Mouse (Mus musculus) heart, embryonic 14.5 days (tissue): ENCODE measurements around the gene Cbx8. TPM values are rescaled to one million over a fixed set of nuclear protein-coding genes. Genes with fewer than 3 reads are reported as not detected.
A peak's percentile ranks its signal among the peaks of the same experiment; 100 is the strongest.

Experiments used
- ATAC-seq: fragments of 200-750 bp; cut with Nextera tagmentation; 2 replicates; pipeline ENCODE4 v1.8.0; 2017; ENCODE audit warnings: low read depth, moderate TSS enrichment; ENCODE audit not compliant: insufficient number of reproducible peaks, insufficient read depth, low FRiP score
- H3K27ac ChIP-seq, 2 experiments: fragments of 200-500 bp in 1 of 2; fragments of 300-500 bp in 1 of 2; sonication (generic) in 1 of 2; replicated peaks in 1 of 2; 2 replicates each; pipeline ENCODE4 v1.5.1; 2012 to 2014; ENCODE audit warnings: low read depth in 2 of 2, low read length in 2 of 2, control low read depth in 1 of 2, mild to moderate bottlenecking in 1 of 2, mixed read lengths in 1 of 2; ENCODE audit not compliant: control insufficient read depth in 1 of 2, insufficient read depth in 1 of 2
- H3K27me3 ChIP-seq: fragments of 300-500 bp; sonication (generic); 2 replicates; pipeline ENCODE4 v1.6.1; 2014; ENCODE audit warnings: mild to moderate bottlenecking, low read length, control low read depth; ENCODE audit not compliant: control insufficient read depth, insufficient read depth
- H3K36me3 ChIP-seq: fragments of 300-500 bp; sonication (generic); 2 replicates; pipeline ENCODE4 v1.6.1; 2014; ENCODE audit warnings: mild to moderate bottlenecking, control low read depth, low read length, mixed read lengths; ENCODE audit not compliant: control insufficient read depth, insufficient read depth
- H3K4me1 ChIP-seq, 2 experiments: fragments of 200-500 bp in 1 of 2; fragments of 300-500 bp in 1 of 2; sonication (generic) in 1 of 2; 2 replicates each; pipeline ENCODE4 v1.6.1; 2012 to 2014; ENCODE audit warnings: low read length in 2 of 2, control low read depth in 1 of 2, mixed read lengths in 1 of 2; ENCODE audit not compliant: control insufficient read depth in 2 of 2, insufficient read depth in 2 of 2
- H3K4me2 ChIP-seq: fragments of 300-500 bp; sonication (generic); 2 replicates; pipeline ENCODE4 v1.6.1; 2014; ENCODE audit warnings: mild to moderate bottlenecking, low read length
- H3K4me3 ChIP-seq, 2 experiments: fragments of 200-500 bp in 1 of 2; fragments of 300-500 bp in 1 of 2; sonication (generic) in 1 of 2; 2 replicates each; pipeline ENCODE4 v1.5.1; 2012 to 2014; ENCODE audit warnings: low read length in 2 of 2, mild to moderate bottlenecking in 2 of 2, control low read depth in 1 of 2, low read depth in 1 of 2, moderate library complexity in 1 of 2; ENCODE audit not compliant: control insufficient read depth in 1 of 2, insufficient read depth in 1 of 2
- H3K9ac ChIP-seq: fragments of 300-500 bp; sonication (generic); 2 replicates; pipeline ENCODE4 v1.6.1; 2014; ENCODE audit warnings: mild to moderate bottlenecking, low read length
- H3K9me3 ChIP-seq: fragments of 300-500 bp; sonication (generic); 2 replicates; pipeline ENCODE4 v1.6.1; 2016; ENCODE audit warnings: low read length, control low read depth; ENCODE audit not compliant: control insufficient read depth
- WGBS: fragments of 180-500 bp; shearing (Covaris S2); extraction: QIAGEN DNeasy Blood & Tissue Kit; methylation state at CpG from one replicate; pipeline ENCODE4 v1.1.7; 2014; 5-methylcytosine and 5-hydroxymethylcytosine counted together
- polyA plus RNA-seq: library from polyadenylated mRNA; unstranded; fragments of >200 nt; fragmentation: Nextera tagmentation; extraction: Ambion mirVana; gene quantifications from 2 replicates; pipeline ENCODE4 v1.2.1, GENCODE M21; 2014

Cbx8 gene
- polyA plus RNA-seq, 1 experiment from 2014 or later = 9.3 TPM

- no peak overlapping the region for H3K27ac ChIP-seq
- no peak overlapping the region for H3K4me2 ChIP-seq
- H3K4me3 ChIP-seq = no peak overlapping the region
- H3K36me3 ChIP-seq = peaks cover 37% of the 10 kb centered on the region
- H3K9ac ChIP-seq = no peak overlapping the region
- H3K9me3 ChIP-seq = no peaks in the 10 kb centered on the region
- peaks cover 36 to 59% of the 10 kb centered on the region in 2 experiments for H3K4me1 ChIP-seq
- ATAC-seq = no peak
- 44% methylated on average over 21 of the region's 21 CpGs for WGBS
- H3K27me3 ChIP-seq = peaks cover under 1% of the 10 kb centered on the region; the same call in 1 of the 2 replicates
Observed at GRCm38 (mm10) chr11:119081839-119082637, 41.3 kb upstream of the Cbx8 start.

GRCm38 (mm10) chr11:119081148-119081838 is 40.5 kb upstream of the Cbx8 start:
- Histone ChIP-seq H3K4me1 (peaks cover 36 to 52% of the 10 kb centered on the region in 2 experiments), H3K9me3 (no peaks in the 10 kb centered on the region), H3K27ac (no peak overlapping the region), H3K36me3 (peaks cover 37% of the 10 kb centered on the region), H3K27me3 (no peaks in the 10 kb centered on the region), H3K9ac (no peak overlapping the region), H3K4me3 (no peak overlapping the region), H3K4me2 (no peak overlapping the region)
- WGBS = 65% methylated on average over 47 of the region's 47 CpGs
- ATAC-seq = no peak

GRCm38 (mm10) chr11:119080461-119081147 is 39.8 kb upstream of the Cbx8 start:
- no peak for ATAC-seq
- H3K36me3 ChIP-seq = peaks cover 37% of the 10 kb centered on the region
- H3K27ac ChIP-seq = no peak overlapping the region
- 56% methylated on average over 33 of the region's 33 CpGs for WGBS
- H3K4me1 ChIP-seq = peaks cover 36 to 52% of the 10 kb centered on the region in 2 experiments
- no peaks in the 10 kb centered on the region for H3K27me3 ChIP-seq
- H3K4me3 ChIP-seq = no peak overlapping the region
- H3K4me2 ChIP-seq = no peak overlapping the region
- peak overlapping the region; percentile 27; the same call in 1 of the 2 replicates for H3K9ac ChIP-seq
- H3K9me3 ChIP-seq = no peaks in the 10 kb centered on the region

- H3K27me3 ChIP-seq = no peaks in the 10 kb centered on the region
- no peak for ATAC-seq
- H3K4me2 ChIP-seq = peak overlapping the region; percentile 50
- 0 out of 4 replicates have a peak overlapping the region, but pooled peaks of 1 of the 2 experiments have one; percentile 8 for H3K4me3 ChIP-seq
- H3K27ac ChIP-seq = peak overlapping the region; percentile 76 to 82
- H3K36me3 ChIP-seq = peaks cover 37% of the 10 kb centered on the region
- H3K9ac ChIP-seq = peak overlapping the region; percentile 60
- H3K4me1 ChIP-seq = peaks cover 34 to 49% of the 10 kb centered on the region in 2 experiments
- no peaks in the 10 kb centered on the region for H3K9me3 ChIP-seq
- 47% methylated on average over 7 of the region's 7 CpGs for WGBS
Observed at GRCm38 (mm10) chr11:119079445-119079837, 38.7 kb upstream of the Cbx8 start.

- H3K4me3 ChIP-seq = peak overlapping the region; percentile 8 to 20; a peak in 1 of 4 replicates
- no peaks in the 10 kb centered on the region for H3K27me3 ChIP-seq
- peak overlapping the region; percentile 50 for H3K4me2 ChIP-seq
- 3% methylated on average over 24 of the region's 27 CpGs for WGBS
- H3K9ac ChIP-seq = peak overlapping the region; percentile 60
- H3K4me1 ChIP-seq = peaks cover 28 to 43% of the 10 kb centered on the region in 2 experiments
- peak overlapping the region; percentile 76 to 85 for H3K27ac ChIP-seq
- no peaks in the 10 kb centered on the region for H3K9me3 ChIP-seq
- ATAC-seq = peak; percentile 70
- H3K36me3 ChIP-seq = peaks cover 37% of the 10 kb centered on the region
Observed at GRCm38 (mm10) chr11:119078691-119079444, 38.1 kb upstream of the Cbx8 start.

- ATAC-seq = no peak
- Histone ChIP-seq H3K27ac (no peak overlapping the region), H3K36me3 (peaks cover 32% of the 10 kb centered on the region), H3K27me3 (no peaks in the 10 kb centered on the region), H3K4me1 (peaks cover 19 to 33% of the 10 kb centered on the region in 2 experiments), H3K9me3 (no peaks in the 10 kb centered on the region), H3K4me2 (no peak overlapping the region), H3K9ac (no peak overlapping the region), H3K4me3 (no peak overlapping the region)
- 80% methylated on average over 4 of the region's 4 CpGs for WGBS
Observed at GRCm38 (mm10) chr11:119077755-119078154, 37.0 kb upstream of the Cbx8 start.

GRCm38 (mm10) chr11:119075805-119076204 is 35.0 kb upstream of the Cbx8 start:
- Histone ChIP-seq H3K4me1 (peaks cover 19 to 20% of the 10 kb centered on the region in 2 experiments), H3K36me3 (peaks cover 14% of the 10 kb centered on the region), H3K27me3 (0 out of 2 replicates have a peak, but pooled peaks cover 3% of the 10 kb centered on the region), H3K27ac (no peak overlapping the region), H3K4me2 (no peak overlapping the region), H3K4me3 (no peak overlapping the region), H3K9me3 (no peaks in the 10 kb centered on the region), H3K9ac (no peak overlapping the region)
- WGBS = 82% methylated on average over 5 of the region's 5 CpGs
- no peak for ATAC-seq
